Mouse (Mus musculus): ENCODE measurements around the gene Btrc. TPM values are rescaled to one million over a fixed set of nuclear protein-coding genes. Genes with fewer than 3 reads are reported as not detected.
"Not testable (repeated sequence)": the region's sequence is repeated elsewhere in the genome, so short reads cannot be mapped to it uniquely, and the experiment has no call there.

Btrc gene
- polyA plus RNA-seq, 1 experiment from 2014 or later, result 58.8 TPM

DNA sequence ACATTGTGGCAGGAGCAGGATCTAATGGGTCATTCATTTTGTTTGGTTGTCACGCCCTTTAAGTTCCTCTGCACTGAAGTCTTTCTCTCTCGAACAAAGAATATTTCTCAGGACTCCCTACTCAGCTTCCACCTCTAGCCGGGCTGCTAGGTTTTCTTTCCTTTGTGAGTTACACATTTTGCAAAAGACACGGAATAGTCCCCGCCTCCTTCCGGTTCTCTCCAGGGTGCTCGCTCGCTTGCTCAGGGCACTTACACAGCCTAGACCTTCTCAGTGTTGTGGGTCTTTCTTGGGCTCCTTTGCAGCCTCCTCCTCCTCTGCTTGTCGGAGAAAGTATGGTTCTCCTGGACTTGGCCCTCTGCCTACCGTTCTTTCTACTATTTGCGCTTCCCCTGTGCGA is 13.1 kb upstream of the Btrc start:
- no peak for ATAC-seq (replicated peaks; ENCODE audit: low FRiP score)
- no peak overlapping the region for H3K9ac ChIP-seq (ENCODE audit: low read length)
- H3K4me2 ChIP-seq (ENCODE audit: low read depth, low read length, severe bottlenecking), result no peak overlapping the region
- H3K4me1 ChIP-seq (replicated peaks; ENCODE audit: control insufficient read depth, insufficient read depth, low read length), result no peaks in the 10 kb centered on the region
- WGBS, result 67% methylated on average over 12 of the region's 12 CpGs
- H3K4me3 ChIP-seq (ENCODE audit: low read depth, low read length), result no peak overlapping the region
- H3K27me3 ChIP-seq (ENCODE audit: control insufficient read depth, insufficient read depth, low read length), result no peaks in the 10 kb centered on the region
- H3K27ac ChIP-seq (ENCODE audit: low read depth, low read length), result no peak overlapping the region
- no peak for DNase-seq (ENCODE audit: low spot score)
- no peaks in the 10 kb centered on the region for H3K9me3 ChIP-seq (ENCODE audit: control insufficient read depth, low read length)
- no peaks in the 10 kb centered on the region for H3K36me3 ChIP-seq (ENCODE audit: control insufficient read depth, insufficient read depth, low read length)

DNA sequence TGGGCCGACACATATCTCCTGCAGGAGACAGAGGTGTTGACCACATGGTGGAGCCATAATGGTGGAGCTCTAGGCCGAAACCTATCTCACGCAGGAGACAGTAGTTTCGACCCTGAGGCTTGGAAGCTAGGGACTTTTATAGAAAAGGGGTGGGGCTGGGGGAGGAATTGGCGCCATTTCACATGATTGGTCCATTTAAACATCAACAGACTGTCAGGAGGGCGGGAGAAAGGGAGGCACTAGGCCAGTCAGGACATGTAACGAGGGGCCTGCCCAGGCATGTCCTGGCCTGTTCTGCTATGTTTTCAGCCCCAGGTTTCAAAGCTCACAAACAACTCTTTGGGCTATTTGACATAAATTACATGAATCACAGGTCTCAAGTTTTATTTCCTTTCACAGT is 10.8 kb upstream of the Btrc start:
- not testable (repeated sequence) for ATAC-seq (replicated peaks; ENCODE audit: low FRiP score)
- WGBS, result 90% methylated on average over 7 of the region's 7 CpGs

DNA sequence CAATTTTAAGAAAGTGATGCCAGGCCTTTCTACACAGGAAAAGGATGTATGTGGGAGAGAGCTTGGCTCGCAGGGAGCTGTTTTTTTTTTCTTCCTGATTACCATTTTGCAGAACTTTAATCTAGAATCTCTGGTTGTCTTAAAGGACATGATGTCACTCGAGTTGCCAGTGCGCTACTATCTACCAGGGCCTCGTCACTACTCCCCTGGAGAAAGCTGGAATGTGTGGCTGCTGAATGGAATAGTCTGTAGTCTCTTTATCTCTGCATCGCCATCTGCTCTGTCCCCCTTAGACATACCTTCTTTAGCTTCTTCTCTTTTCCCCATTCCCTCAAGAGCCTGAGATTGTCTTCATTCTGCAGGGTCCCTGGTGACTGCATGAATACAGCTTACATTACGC is 7.9 kb upstream of the Btrc start:
- Histone ChIP-seq H3K4me2 (ENCODE audit: low read depth, low read length, severe bottlenecking) (no peak overlapping the region), H3K4me3 (ENCODE audit: low read depth, low read length) (no peak overlapping the region), H3K9me3 (ENCODE audit: control insufficient read depth, low read length) (no peaks in the 10 kb centered on the region), H3K27ac (ENCODE audit: low read depth, low read length) (no peak overlapping the region), H3K4me1 (replicated peaks; ENCODE audit: control insufficient read depth, insufficient read depth, low read length) (no peaks in the 10 kb centered on the region), H3K27me3 (ENCODE audit: control insufficient read depth, insufficient read depth, low read length) (no peaks in the 10 kb centered on the region), H3K36me3 (ENCODE audit: control insufficient read depth, insufficient read depth, low read length) (no peaks in the 10 kb centered on the region), H3K9ac (ENCODE audit: low read length) (no peak overlapping the region)
- 84% methylated on average over 6 of the region's 6 CpGs for WGBS
- DNase-seq (ENCODE audit: low spot score) (no peak), ATAC-seq (replicated peaks; ENCODE audit: low FRiP score) (no peak)

More for the DNA sequence above, 10.8 kb upstream of the Btrc start:
- H3K36me3 ChIP-seq (ENCODE audit: control insufficient read depth, insufficient read depth, low read length); H3K27ac ChIP-seq (ENCODE audit: low read depth, low read length); H3K4me3 ChIP-seq (ENCODE audit: low read depth, low read length); H3K4me2 ChIP-seq (ENCODE audit: low read depth, low read length, severe bottlenecking); H3K4me1 ChIP-seq (replicated peaks; ENCODE audit: control insufficient read depth, insufficient read depth, low read length); H3K27me3 ChIP-seq (ENCODE audit: control insufficient read depth, insufficient read depth, low read length); DNase-seq (ENCODE audit: low spot score); H3K9ac ChIP-seq (ENCODE audit: low read length); H3K9me3 ChIP-seq (ENCODE audit: control insufficient read depth, low read length): not testable (repeated sequence)

DNA sequence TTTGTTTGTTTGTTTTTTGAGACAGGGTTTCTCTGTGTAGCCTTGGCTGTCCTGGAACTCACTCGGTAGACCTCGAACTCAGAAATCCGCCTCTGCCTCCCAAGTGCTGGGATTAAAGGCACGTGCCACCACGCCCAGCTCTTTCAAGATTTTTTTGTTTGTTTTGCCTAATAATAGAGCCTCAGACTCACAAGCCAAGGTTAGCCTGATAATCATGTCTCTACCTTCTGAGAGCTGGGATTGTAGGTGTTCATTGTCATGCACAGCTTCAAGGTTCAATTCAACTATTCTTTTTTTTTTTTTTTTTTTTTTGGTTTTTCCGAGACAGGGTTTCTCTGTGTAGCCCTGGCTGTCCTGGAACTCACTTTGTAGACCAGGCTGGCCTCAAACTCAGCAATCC is 6.7 kb upstream of the Btrc start:
- H3K4me1 ChIP-seq (replicated peaks; ENCODE audit: control insufficient read depth, insufficient read depth, low read length); ATAC-seq (replicated peaks; ENCODE audit: low FRiP score): not testable (repeated sequence)
- 86% methylated on average over 5 of the region's 6 CpGs for WGBS

DNA sequence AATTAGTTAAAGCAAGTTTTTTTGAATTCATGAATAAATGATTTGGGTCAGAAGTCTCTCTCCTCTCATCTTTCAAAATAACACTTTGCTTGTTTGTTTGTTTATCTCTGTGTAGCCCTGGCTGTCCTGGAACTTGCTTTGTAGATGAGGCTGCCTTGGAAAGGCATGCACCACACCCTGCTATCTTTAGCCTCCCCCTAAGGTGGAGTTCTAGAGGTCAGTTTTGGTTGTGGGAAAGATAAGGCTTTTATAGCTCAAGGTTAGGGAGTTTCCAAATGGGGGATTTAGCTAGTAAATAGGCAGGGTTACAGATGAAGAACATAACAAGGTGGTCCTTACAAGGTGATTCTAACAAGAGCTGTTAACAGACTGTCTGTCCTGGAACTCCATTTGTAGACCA is 3.0 kb upstream of the Btrc start:
- DNase-seq (ENCODE audit: low spot score) (no peak), ATAC-seq (replicated peaks; ENCODE audit: low FRiP score) (no peak)
- Histone ChIP-seq H3K4me3 (ENCODE audit: low read depth, low read length) (no peak overlapping the region), H3K4me1 (replicated peaks; ENCODE audit: control insufficient read depth, insufficient read depth, low read length) (peaks cover 2% of the 10 kb centered on the region; the same call in 1 of the 2 replicates), H3K4me2 (ENCODE audit: low read depth, low read length, severe bottlenecking) (no peak overlapping the region), H3K9ac (ENCODE audit: low read length) (no peak overlapping the region), H3K9me3 (ENCODE audit: control insufficient read depth, low read length) (no peaks in the 10 kb centered on the region), H3K27me3 (ENCODE audit: control insufficient read depth, insufficient read depth, low read length) (no peaks in the 10 kb centered on the region), H3K27ac (ENCODE audit: low read depth, low read length) (no peak overlapping the region), H3K36me3 (ENCODE audit: control insufficient read depth, insufficient read depth, low read length) (no peaks in the 10 kb centered on the region)

More for the DNA sequence above, 6.7 kb upstream of the Btrc start:
- H3K36me3 ChIP-seq (ENCODE audit: control insufficient read depth, insufficient read depth, low read length); DNase-seq (ENCODE audit: low spot score); H3K9me3 ChIP-seq (ENCODE audit: control insufficient read depth, low read length); H3K4me2 ChIP-seq (ENCODE audit: low read depth, low read length, severe bottlenecking); H3K27me3 ChIP-seq (ENCODE audit: control insufficient read depth, insufficient read depth, low read length); H3K4me3 ChIP-seq (ENCODE audit: low read depth, low read length); H3K27ac ChIP-seq (ENCODE audit: low read depth, low read length); H3K9ac ChIP-seq (ENCODE audit: low read length): not testable (repeated sequence)

DNA sequence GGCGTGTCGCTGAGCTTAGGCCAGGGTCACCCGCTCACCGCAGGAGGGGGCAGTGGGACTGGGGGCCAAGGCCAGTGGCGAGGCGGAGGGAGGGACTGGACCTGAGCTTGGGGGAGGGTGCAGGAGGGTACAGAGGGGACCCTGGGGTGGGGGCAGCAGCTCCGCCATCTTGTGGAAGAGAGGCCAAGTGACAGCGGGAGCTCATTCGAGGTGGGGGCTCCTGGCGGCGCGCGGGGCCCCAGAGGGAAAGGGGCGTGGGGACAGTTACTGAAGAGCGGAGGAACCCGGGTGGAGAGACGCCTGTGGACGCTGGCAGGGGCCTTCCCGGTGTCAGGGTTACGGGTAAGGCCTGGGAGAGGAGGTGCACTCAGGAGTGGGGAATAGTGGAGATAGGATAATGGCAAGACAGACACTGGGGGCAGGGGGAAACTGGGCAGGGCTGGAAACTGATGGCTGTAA is 428 bp downstream of the Btrc start:
- Histone ChIP-seq H3K9ac (ENCODE audit: low read length) (peak overlapping the region; percentile 78), H3K27ac (ENCODE audit: low read depth, low read length) (peak overlapping the region; percentile 88), H3K4me3 (ENCODE audit: low read depth, low read length) (peak overlapping the region; percentile 64), H3K4me1 (replicated peaks; ENCODE audit: control insufficient read depth, insufficient read depth, low read length) (peaks cover 2% of the 10 kb centered on the region; the same call in 1 of the 2 replicates), H3K27me3 (ENCODE audit: control insufficient read depth, insufficient read depth, low read length) (no peaks in the 10 kb centered on the region), H3K9me3 (ENCODE audit: control insufficient read depth, low read length) (no peaks in the 10 kb centered on the region), H3K36me3 (ENCODE audit: control insufficient read depth, insufficient read depth, low read length) (no peaks in the 10 kb centered on the region), H3K4me2 (ENCODE audit: low read depth, low read length, severe bottlenecking) (peak overlapping the region; percentile 54)
- ATAC-seq (replicated peaks; ENCODE audit: low FRiP score) (peak; percentile 58), DNase-seq (ENCODE audit: low spot score) (no peak)
- WGBS, result under 1% methylated on average over 20 of the region's 20 CpGs

DNA sequence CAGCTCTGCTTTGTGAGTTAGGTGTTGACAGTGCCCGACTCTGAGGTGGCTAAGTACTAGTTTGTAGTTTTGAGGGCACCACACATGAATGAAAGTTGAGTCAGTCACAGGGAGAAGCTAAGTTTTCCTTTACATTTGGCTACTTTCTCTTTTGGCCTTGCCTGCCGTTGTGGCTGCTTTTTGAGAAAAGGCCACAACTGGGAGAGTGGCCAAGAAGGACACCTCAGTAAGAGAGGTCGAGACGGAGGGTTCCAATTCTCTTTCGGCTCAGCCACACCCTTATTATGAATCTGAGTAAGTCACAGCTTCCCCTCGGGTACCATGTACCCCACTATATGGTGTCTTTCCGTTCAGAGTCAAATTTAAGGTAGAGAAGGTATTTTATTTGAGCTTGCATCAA is 3.1 kb downstream of the Btrc start:
- Histone ChIP-seq H3K9me3 (ENCODE audit: control insufficient read depth, low read length) (no peaks in the 10 kb centered on the region), H3K27ac (ENCODE audit: low read depth, low read length) (no peak overlapping the region), H3K9ac (ENCODE audit: low read length) (no peak overlapping the region), H3K4me1 (replicated peaks; ENCODE audit: control insufficient read depth, insufficient read depth, low read length) (peaks cover 2% of the 10 kb centered on the region; the same call in 1 of the 2 replicates), H3K4me2 (ENCODE audit: low read depth, low read length, severe bottlenecking) (no peak overlapping the region), H3K27me3 (ENCODE audit: control insufficient read depth, insufficient read depth, low read length) (no peaks in the 10 kb centered on the region), H3K4me3 (ENCODE audit: low read depth, low read length) (no peak overlapping the region), H3K36me3 (ENCODE audit: control insufficient read depth, insufficient read depth, low read length) (no peaks in the 10 kb centered on the region)
- ATAC-seq (replicated peaks; ENCODE audit: low FRiP score) (no peak), DNase-seq (ENCODE audit: low spot score) (no peak)
- 86% methylated on average over 7 of the region's 7 CpGs for WGBS

DNA sequence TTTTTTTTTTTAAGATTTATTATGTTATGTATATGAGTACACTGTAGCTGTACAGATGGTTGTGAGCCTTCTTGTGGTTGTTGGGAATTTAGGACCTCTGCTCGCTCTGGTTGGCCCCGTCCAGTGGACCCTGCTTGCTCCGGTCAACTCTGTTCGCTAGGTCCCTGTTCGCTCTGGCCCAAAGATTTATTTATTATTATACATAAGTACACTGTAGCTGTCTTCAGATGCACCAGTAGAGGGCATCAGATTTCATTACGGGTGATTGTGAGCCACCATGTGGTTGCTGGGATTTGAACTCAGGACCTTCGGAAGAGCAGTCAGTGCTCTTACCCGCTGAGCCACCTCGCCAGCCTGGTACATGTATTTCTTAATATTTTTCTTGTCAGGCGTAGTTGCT is 21.3 kb downstream of the Btrc start:
- 96% methylated on average over 10 of the region's 10 CpGs for WGBS
- H3K4me2 ChIP-seq (ENCODE audit: low read depth, low read length, severe bottlenecking); H3K9me3 ChIP-seq (ENCODE audit: control insufficient read depth, low read length): not testable (repeated sequence)

DNA sequence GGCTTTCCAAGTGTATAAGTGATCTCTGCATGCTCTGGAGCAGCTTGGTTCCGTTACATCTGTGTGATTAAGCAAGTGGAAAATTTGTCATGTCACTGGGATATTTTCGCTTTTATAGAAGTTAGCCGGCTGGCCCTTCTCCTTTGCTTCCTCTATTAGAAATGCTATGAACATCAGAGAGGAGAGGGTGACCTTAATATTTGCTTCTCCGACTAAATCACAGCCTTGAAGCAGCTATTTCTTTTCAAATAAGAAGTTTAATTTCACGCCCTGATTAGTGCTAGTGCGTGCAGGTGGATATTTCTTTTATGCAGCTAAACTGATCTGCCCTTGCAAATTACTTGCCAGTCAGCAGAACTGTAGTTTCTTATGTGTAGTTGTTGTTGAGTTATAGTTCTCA is 25.0 kb downstream of the Btrc start:
- WGBS, result 87% methylated on average over 6 of the region's 6 CpGs
- H3K4me2 ChIP-seq (ENCODE audit: low read depth, low read length, severe bottlenecking), result no peak overlapping the region
- H3K4me3 ChIP-seq (ENCODE audit: low read depth, low read length), result no peak overlapping the region
- DNase-seq (ENCODE audit: low spot score) (no peak), ATAC-seq (replicated peaks; ENCODE audit: low FRiP score) (no peak)
- no peaks in the 10 kb centered on the region; the same call in 1 of the 2 replicates for H3K36me3 ChIP-seq (ENCODE audit: control insufficient read depth, insufficient read depth, low read length)
- H3K9ac ChIP-seq (ENCODE audit: low read length), result no peak overlapping the region
- no peaks in the 10 kb centered on the region for H3K9me3 ChIP-seq (ENCODE audit: control insufficient read depth, low read length)
- no peak overlapping the region for H3K27ac ChIP-seq (ENCODE audit: low read depth, low read length)
- H3K4me1 ChIP-seq (replicated peaks; ENCODE audit: control insufficient read depth, insufficient read depth, low read length), result no peaks in the 10 kb centered on the region
- no peaks in the 10 kb centered on the region for H3K27me3 ChIP-seq (ENCODE audit: control insufficient read depth, insufficient read depth, low read length)

More for the DNA sequence above, 21.3 kb downstream of the Btrc start:
- not testable (repeated sequence) for H3K4me1 ChIP-seq (replicated peaks; ENCODE audit: control insufficient read depth, insufficient read depth, low read length); H3K27me3 ChIP-seq (ENCODE audit: control insufficient read depth, insufficient read depth, low read length); H3K27ac ChIP-seq (ENCODE audit: low read depth, low read length); ATAC-seq (replicated peaks; ENCODE audit: low FRiP score); H3K9ac ChIP-seq (ENCODE audit: low read length); H3K36me3 ChIP-seq (ENCODE audit: control insufficient read depth, insufficient read depth, low read length); DNase-seq (ENCODE audit: low spot score); H3K4me3 ChIP-seq (ENCODE audit: low read depth, low read length)

Data from forebrain, embryonic 11.5 days (tissue).